Mouse (Mus musculus): ENCODE data around the gene Zic1. TPM values are rescaled to one million over a fixed set of nuclear protein-coding genes. Genes with fewer than 3 reads are reported as not detected.

Gene Zic1
- polyA plus RNA-seq (2014; fragmentation: Illumina TruSeq; extraction: RNeasy Lipid Tissue Mini Kit (QIAGEN cat#74804); ENCODE audit: low read depth, low replicate concordance), result not detected

DNA sequence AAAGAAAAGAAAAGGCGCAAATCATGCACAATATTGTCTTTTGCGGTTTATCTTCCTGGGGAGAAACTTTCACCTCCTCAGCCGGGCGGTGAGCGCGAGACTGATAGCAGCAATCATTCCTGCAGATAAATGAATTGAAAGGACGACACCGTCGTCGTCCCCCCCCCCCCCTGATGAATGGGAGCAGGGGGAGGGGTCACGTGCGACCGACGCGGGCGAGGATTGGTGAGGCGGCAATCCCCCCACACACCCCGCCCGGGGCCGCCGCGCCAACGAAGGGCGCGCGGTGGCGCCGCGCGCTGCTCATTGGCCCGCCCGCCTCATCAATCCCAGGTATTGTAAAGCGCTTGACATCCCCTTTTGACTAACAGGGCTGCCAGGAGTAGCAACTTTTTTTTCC lies at the start of gene Zic1:
Zic1 (minus strand) TSS at position 147 of the 400 bp plus-strand sequence.

DNA sequence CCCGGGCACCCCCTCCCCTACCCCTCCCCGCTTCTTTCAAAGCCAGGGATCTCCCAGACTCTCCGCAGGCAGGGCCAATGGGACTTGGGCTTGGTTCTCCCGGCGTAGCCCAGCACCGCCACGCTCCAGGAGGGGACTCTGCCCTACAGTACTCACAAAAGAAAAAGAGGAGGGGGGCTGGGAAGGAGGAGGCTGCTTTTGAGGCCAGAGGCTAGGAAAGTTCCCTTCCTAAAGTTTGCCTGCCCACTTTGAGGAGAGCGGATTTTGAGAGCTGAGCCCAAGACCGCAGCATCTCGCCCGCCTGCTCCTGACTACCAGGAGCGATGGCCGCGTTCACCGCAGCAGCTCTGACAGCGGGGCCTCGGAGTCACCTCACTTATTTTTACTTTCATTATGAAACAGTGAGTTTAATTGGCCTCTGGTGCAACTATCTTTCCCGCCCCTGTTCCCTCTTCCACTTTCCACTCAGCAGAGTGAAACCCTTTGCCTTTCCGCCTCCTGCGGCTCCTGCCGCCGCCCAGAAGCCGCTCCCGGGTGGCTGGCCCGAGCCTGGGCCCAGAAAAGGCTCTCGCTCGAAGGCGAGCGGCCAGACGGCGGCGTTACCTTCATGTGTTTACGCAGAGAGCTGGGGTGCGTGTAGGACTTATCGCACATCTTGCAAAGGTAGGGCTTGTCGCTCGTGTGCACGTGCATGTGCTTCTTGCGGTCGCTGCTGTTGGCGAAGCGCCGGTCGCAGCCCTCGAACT lies 3.6 kb downstream of the Zic1 start, which contains the start of gene Zic4:
Zic4 (plus strand) TSS at position 558 of the 746 bp plus-strand sequence.

Other genes starting within 250 kb of the Zic1 start
- not detected for gene Zic4, start 3.4 kb downstream of the Zic1 start, polyA plus RNA-seq (2014; fragmentation: Illumina TruSeq; extraction: RNeasy Lipid Tissue Mini Kit (QIAGEN cat#74804); ENCODE audit: low read depth, low replicate concordance)